Mouse (Mus musculus) C2C12 (cell line): ENCODE measurements at regions not wholly inside any gene's neighbourhood (a gene's known extent, or its start where the extent isn't known, plus 50 kb on each side); places are given as distances from the start of the nearest gene placed in this dataset.

Experiments
- H3K27me3 ChIP-seq: one replicate; pipeline ENCODE4 v1.6.1; 2011; ENCODE audit not compliant: control insufficient read depth, insufficient read depth, insufficient read length
- H3K36me3 ChIP-seq: one replicate; pipeline ENCODE4 v1.6.1; 2011; ENCODE audit not compliant: control insufficient read depth, insufficient read depth
- H3K4me3 ChIP-seq: one replicate; pipeline ENCODE4 v1.5.1; 2011; ENCODE audit warnings: mild to moderate bottlenecking, control low read depth; ENCODE audit not compliant: poor library complexity, insufficient read depth, severe bottlenecking
- H3K79me2 ChIP-seq: one replicate; pipeline ENCODE4 v1.6.1; 2011; ENCODE audit not compliant: control insufficient read depth, insufficient read depth
- H3K79me3 ChIP-seq: one replicate; pipeline ENCODE4 v1.6.1; 2011; ENCODE audit warnings: low read depth, control low read depth
- H3ac ChIP-seq: one replicate; pipeline ENCODE3; 2011; ENCODE audit warnings: low read depth; ENCODE audit not compliant: control insufficient read depth, insufficient read length
- CEBPB ChIP-seq: IDR thresholded peaks from one replicate; pipeline ENCODE4 v1.6.1; 2011; ENCODE audit warnings: low read depth, mild to moderate bottlenecking, control low read depth, moderate library complexity
- CTCF ChIP-seq: IDR thresholded peaks from one replicate; pipeline ENCODE4 v1.5.1; 2011; ENCODE audit not compliant: control insufficient read depth, insufficient read depth, insufficient read length
- FOSL1 ChIP-seq: IDR thresholded peaks from one replicate; pipeline ENCODE4 v1.8.0; 2011; ENCODE audit warnings: mild to moderate bottlenecking, low read length; ENCODE audit not compliant: poor library complexity, insufficient read depth, severe bottlenecking
- MAX ChIP-seq: IDR thresholded peaks from one replicate; pipeline ENCODE4 v1.6.1; 2011; ENCODE audit warnings: mild to moderate bottlenecking, control low read depth
- MYOD1 ChIP-seq: IDR thresholded peaks from one replicate; pipeline ENCODE4 v1.6.1; 2011; ENCODE audit warnings: low read depth; ENCODE audit not compliant: control insufficient read depth, insufficient read length
- MYOG ChIP-seq: IDR thresholded peaks from one replicate; pipeline ENCODE4 v1.6.1; 2011; ENCODE audit not compliant: control insufficient read depth, insufficient read length; ENCODE audit errors: extremely low read depth
- USF1 ChIP-seq: IDR thresholded peaks from one replicate; pipeline ENCODE4 v1.6.1; 2011; ENCODE audit warnings: low read depth, mild to moderate bottlenecking, control low read depth, moderate library complexity

DNA sequence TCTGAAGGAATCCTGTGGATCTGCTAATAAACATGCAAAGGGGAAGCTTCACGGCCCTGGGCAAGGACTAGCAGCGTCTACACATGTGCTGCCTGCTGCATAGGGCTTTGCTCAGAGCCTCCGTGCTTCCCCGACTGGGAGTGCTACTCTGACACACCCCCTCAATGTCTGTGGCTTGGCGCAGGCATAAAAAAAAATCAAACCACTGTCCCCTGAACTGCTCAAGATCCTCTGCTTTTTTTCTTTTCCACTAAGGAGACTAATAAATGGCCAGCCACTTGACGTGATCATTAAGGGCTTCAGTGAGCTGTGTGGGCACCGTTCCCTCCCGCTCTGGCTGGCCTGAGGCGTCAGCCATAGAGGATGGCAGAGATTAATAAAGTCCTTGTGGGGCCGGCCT lies 94.8 kb downstream of the Mn1 start:
- Histone ChIP-seq H3ac (no peak overlapping the region), H3K4me3 (no peak overlapping the region), H3K79me2 (no peaks in the 10 kb centered on the region), H3K79me3 (no peaks in the 10 kb centered on the region), H3K36me3 (no peaks in the 10 kb centered on the region), H3K27me3 (peaks cover 18% of the 10 kb centered on the region)
- TF ChIP-seq CTCF, result no peak
- no peak for TF ChIP-seq MYOD1
- TF ChIP-seq MYOG, result no peak
- no peak for TF ChIP-seq MAX
- TF ChIP-seq FOSL1, result no peak
- no peak for TF ChIP-seq USF1
- no peak for TF ChIP-seq CEBPB

DNA sequence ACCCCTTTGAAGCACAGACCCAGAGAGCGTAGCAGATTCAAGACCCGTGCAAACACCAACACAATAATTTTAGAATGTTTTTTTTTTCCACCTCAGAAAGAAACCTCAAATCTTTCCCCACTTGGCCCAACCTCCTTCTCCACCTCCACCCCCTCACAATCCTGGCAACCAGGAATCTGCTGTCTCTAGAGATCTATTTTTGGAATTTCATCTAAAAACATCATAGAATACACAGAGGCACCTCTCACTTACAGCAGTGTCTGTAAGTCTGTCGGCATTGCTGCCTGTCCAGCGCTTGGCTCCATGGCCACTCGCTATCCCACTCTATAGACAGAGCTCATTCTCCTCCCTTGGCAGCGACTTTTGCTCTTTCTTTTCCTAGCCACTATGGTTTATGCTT lies 96.8 kb downstream of the Mn1 start:
- Histone ChIP-seq H3ac (no peak overlapping the region), H3K27me3 (peaks cover 18% of the 10 kb centered on the region)

DNA sequence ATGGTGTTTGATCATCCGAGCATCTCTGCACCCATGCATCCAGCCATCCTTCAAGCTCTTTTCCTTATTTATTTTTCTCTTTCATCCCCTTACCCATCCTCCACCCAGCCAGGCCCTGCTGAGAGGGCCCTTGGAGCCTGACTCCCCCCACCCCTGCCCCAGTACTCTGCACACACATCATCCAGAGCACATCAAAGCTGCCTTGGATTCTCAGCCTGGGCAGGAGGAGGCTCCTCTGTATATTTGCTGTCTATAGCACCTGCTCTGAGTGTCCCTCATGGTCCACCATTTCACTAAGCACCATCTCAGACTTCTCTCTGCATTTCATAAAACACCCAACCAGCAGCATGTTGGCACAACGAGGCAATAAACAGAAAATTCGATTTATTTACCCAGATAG lies 101.9 kb downstream of the Mn1 start:
- no peaks in the 10 kb centered on the region for H3K79me2 ChIP-seq
- H3K36me3 ChIP-seq, result no peaks in the 10 kb centered on the region
- TF ChIP-seq CEBPB (no peak), MYOG (no peak), USF1 (no peak), MYOD1 (no peak), MAX (no peak), CTCF (no peak)
- H3K27me3 ChIP-seq, result no peaks in the 10 kb centered on the region
- no peak overlapping the region for H3ac ChIP-seq
- H3K79me3 ChIP-seq, result no peaks in the 10 kb centered on the region
- no peak overlapping the region for H3K4me3 ChIP-seq

More for the DNA sequence above, 96.8 kb downstream of the Mn1 start:
- no peak for TF ChIP-seq USF1
- TF ChIP-seq FOSL1, result no peak
- no peak for TF ChIP-seq MYOG
- no peak for TF ChIP-seq MAX
- TF ChIP-seq CEBPB, result no peak
- TF ChIP-seq MYOD1, result no peak
- TF ChIP-seq CTCF, result no peak
- Histone ChIP-seq H3K79me3 (no peaks in the 10 kb centered on the region), H3K4me3 (no peak overlapping the region), H3K36me3 (no peaks in the 10 kb centered on the region), H3K79me2 (no peaks in the 10 kb centered on the region)

DNA sequence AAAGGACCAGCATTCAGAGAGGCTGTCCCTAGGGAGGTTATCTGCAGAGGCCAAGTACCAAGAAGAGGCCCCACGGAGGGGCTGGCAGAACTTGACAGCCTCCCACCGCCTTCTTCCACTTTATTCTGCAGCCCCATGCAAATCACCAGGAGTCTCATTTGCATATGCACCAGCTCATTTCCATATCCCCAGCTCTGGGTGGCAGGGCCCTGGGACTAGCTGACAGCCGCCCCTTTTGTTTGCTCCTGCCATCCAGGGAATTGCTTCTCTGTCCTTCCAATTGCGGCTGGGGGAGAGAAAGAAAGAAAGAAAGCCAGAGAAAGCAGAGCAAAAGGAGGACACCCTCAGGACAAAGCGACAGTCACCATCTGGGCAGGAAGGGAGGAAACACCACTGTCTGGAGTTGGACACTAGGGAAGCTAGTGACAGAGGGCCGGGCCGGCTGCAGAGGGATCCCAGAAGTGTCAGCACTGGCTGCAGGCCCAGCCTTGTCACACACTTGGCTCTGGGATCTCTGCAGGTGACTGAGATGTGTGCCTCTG lies 102.4 kb downstream of the Mn1 start:
- TF ChIP-seq CTCF (no peak), CEBPB (no peak), MAX (no peak), USF1 (no peak), MYOD1 (no peak), MYOG (no peak), FOSL1 (no peak)
- Histone ChIP-seq H3K27me3 (no peaks in the 10 kb centered on the region), H3K4me3 (no peak overlapping the region), H3K79me3 (no peaks in the 10 kb centered on the region), H3K36me3 (no peaks in the 10 kb centered on the region), H3ac (no peak overlapping the region), H3K79me2 (no peaks in the 10 kb centered on the region)

DNA sequence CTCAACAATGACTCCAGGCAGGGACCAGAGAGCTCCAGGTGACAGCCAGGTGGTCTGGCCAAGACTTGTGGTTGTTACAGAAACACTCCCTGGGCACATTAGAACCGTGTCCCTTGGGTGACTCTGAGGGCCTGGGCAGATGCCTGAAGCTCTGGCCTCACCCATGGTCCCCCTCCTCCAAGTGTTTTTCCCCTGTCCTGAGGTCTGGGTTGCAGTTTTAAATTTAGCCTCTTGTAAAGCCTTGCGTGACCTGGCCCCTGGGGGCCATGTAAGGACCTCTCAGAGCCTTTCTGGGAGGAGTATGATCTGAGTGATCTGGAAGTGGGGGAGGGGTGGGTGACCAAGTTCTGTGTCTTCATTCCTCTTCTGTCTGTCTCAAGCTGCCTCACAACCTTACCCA lies 104.7 kb downstream of the Mn1 start:
- no peak for TF ChIP-seq MAX
- no peak for TF ChIP-seq MYOD1
- no peak for TF ChIP-seq CEBPB
- no peak for TF ChIP-seq USF1
- TF ChIP-seq FOSL1, result no peak
- no peak for TF ChIP-seq CTCF
- TF ChIP-seq MYOG, result no peak
- Histone ChIP-seq H3ac (no peak overlapping the region), H3K27me3 (no peaks in the 10 kb centered on the region), H3K79me2 (no peaks in the 10 kb centered on the region), H3K4me3 (no peak overlapping the region), H3K79me3 (no peaks in the 10 kb centered on the region), H3K36me3 (no peaks in the 10 kb centered on the region)

DNA sequence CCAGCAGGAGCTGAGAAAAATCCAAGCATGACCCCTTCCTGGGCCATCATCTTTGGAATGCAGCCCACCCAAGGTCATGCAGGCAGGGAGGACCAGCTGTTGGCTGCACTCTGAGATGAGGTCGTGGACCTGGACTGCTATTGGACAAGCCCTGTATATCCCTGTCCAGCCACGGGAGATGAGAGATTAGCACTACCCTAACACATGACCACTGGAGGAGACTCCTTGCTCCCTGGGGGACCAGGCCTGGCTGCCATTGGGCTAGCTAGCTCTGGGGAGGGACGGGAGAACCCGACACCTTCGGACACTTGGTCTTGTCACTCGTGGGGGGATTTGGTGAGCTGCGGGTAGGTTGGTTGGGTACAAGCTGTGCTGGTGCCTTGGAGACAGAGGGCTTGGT lies 105.4 kb downstream of the Mn1 start:
- Histone ChIP-seq H3K79me3 (no peaks in the 10 kb centered on the region), H3K79me2 (no peaks in the 10 kb centered on the region), H3K36me3 (no peaks in the 10 kb centered on the region), H3K27me3 (no peaks in the 10 kb centered on the region), H3ac (no peak overlapping the region), H3K4me3 (no peak overlapping the region)
- TF ChIP-seq MYOG (no peak), CEBPB (no peak), USF1 (no peak)
